9 mouse cellular contexts compared by ENCODE assay signal in the genomic region with DNA sequence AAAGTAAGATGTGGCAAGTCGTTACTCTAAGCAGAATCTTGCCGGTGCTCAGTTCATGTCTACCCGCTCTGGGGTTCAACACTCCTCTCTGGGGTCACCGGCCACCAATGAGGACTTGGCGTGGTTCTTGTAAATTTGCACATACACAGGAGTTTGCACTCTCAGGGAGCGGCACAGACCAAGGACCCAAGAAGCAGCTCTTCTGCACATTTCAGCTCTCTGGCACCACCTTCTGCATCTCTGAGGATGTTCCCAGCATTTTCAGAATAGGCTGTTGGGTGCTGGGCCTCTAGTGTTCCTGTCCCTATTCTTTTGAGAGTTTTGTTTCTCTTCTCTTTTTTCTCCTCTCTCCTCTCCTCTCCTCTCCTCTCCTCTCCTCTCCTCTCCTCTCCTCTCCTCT. TPM values are rescaled to one million over a fixed set of nuclear protein-coding genes. Genes with fewer than 3 reads are reported as not detected.
DNase-seq lines count a peak whose midpoint lies in the region; ATAC-seq lines count a peak whose summit lies in the region.
"Had no signal": no experiment of that assay in that cellular context is flagged by ENCODE, and none has a peak within 500 bp of the region (broad histone marks: within the 10 kb centered on the region; RNA-seq: fewer than 3 reads in every experiment).

No protein-coding gene starts in this region.

- no peaks in the 10 kb centered on the region for H3K4me1 ChIP-seq in forebrain, embryonic 11.5 days (replicated peaks; ENCODE audit: control insufficient read depth, insufficient read depth, low read length)
- H3K4me1 ChIP-seq in forebrain, embryonic 12.5 days = 0 out of 2 replicates have a peak, but pooled peaks cover 4% of the 10 kb centered on the region
- H3K4me1 ChIP-seq in intestine, embryonic 14.5 days (replicated peaks; ENCODE audit: control insufficient read depth, insufficient read depth, low read length) = no peaks in the 10 kb centered on the region

- no peaks in the 10 kb centered on the region for H3K36me3 ChIP-seq in forebrain, embryonic 11.5 days (ENCODE audit: control insufficient read depth, insufficient read depth, low read length)
- H3K36me3 ChIP-seq in forebrain, embryonic 12.5 days (replicated peaks) = no peaks in the 10 kb centered on the region
- no peaks in the 10 kb centered on the region for H3K36me3 ChIP-seq in intestine, embryonic 14.5 days (ENCODE audit: control insufficient read depth, insufficient read depth, low read length)
- H3K36me3 ChIP-seq: limb, embryonic 15.5 days had no signal

- H3K27ac ChIP-seq in forebrain, embryonic 11.5 days (ENCODE audit: low read depth, low read length) = no peak overlapping the region
- no peak overlapping the region for H3K27ac ChIP-seq in forebrain, embryonic 12.5 days
- H3K27ac ChIP-seq in intestine, embryonic 14.5 days (ENCODE audit: low read depth) = no peak overlapping the region
- H3K27ac ChIP-seq: limb, embryonic 15.5 days had no signal

- H3K9me3 ChIP-seq in forebrain, embryonic 11.5 days (ENCODE audit: control insufficient read depth, low read length) = no peaks in the 10 kb centered on the region
- no peaks in the 10 kb centered on the region for H3K9me3 ChIP-seq in forebrain, embryonic 12.5 days
- no peaks in the 10 kb centered on the region for H3K9me3 ChIP-seq in intestine, embryonic 14.5 days (ENCODE audit: control insufficient read depth, low read length)
- H3K9me3 ChIP-seq: limb, embryonic 15.5 days had no signal

- no peak overlapping the region for H3K4me2 ChIP-seq in forebrain, embryonic 11.5 days (ENCODE audit: low read depth, low read length, severe bottlenecking)
- H3K4me2 ChIP-seq in forebrain, embryonic 12.5 days = no peak overlapping the region
- H3K4me2 ChIP-seq in intestine, embryonic 14.5 days (ENCODE audit: low read length) = no peak overlapping the region
- H3K4me2 ChIP-seq: limb, embryonic 15.5 days had no signal

- WGBS in forebrain, embryonic 11.5 days = 29% methylated on average over 6 of the region's 6 CpGs
- 38% methylated on average over 6 of the region's 6 CpGs for WGBS in forebrain, embryonic 12.5 days
- WGBS in intestine, embryonic 14.5 days = 23% methylated on average over 6 of the region's 6 CpGs

- DNase-seq in forebrain, embryonic 11.5 days (ENCODE audit: low spot score) = peak; percentile 54
- peak; percentile 94 for DNase-seq in ES-CJ7 (ENCODE audit: low read depth, low spot score)
- peak; percentile 72 for DNase-seq in embryo, embryonic 10.5 days (ENCODE audit: low spot score)
- peak; percentile 64 for DNase-seq in intestine, embryonic 14.5 days (ENCODE audit: low spot score)
- peak; percentile 49 to 61 for DNase-seq in left cerebral cortex, adult 18-20 months (ENCODE audit: low spot score in 2 of 2)
- peak; percentile 26 for DNase-seq in ovary, postnatal 14 days (ENCODE audit: low spot score)
- DNase-seq in urinary bladder, postnatal 36 days (ENCODE audit: low spot score in 2 of 2) = peak; percentile 15 to 19

- no peak overlapping the region for H3K4me3 ChIP-seq in forebrain, embryonic 11.5 days (ENCODE audit: low read depth, low read length)
- no peak overlapping the region for H3K4me3 ChIP-seq in forebrain, embryonic 12.5 days (replicated peaks)
- no peak overlapping the region for H3K4me3 ChIP-seq in intestine, embryonic 14.5 days (ENCODE audit: low read depth, low read length)
- H3K4me3 ChIP-seq: limb, embryonic 15.5 days had no signal

- no peaks in the 10 kb centered on the region for H3K27me3 ChIP-seq in forebrain, embryonic 11.5 days (ENCODE audit: control insufficient read depth, insufficient read depth, low read length)
- H3K27me3 ChIP-seq in forebrain, embryonic 12.5 days = peaks cover 2% of the 10 kb centered on the region
- no peaks in the 10 kb centered on the region for H3K27me3 ChIP-seq in intestine, embryonic 14.5 days (replicated peaks; ENCODE audit: control insufficient read depth, insufficient read depth, low read length)
- H3K27me3 ChIP-seq: limb, embryonic 15.5 days had no signal

- no peak for ATAC-seq in forebrain, embryonic 11.5 days (replicated peaks; ENCODE audit: low FRiP score)
- no peak for ATAC-seq in forebrain, embryonic 12.5 days (ENCODE audit: low FRiP score)
- no peak for ATAC-seq in intestine, embryonic 14.5 days (replicated peaks; ENCODE audit: low FRiP score, low TSS enrichment, low read depth)

- no peak overlapping the region for H3K9ac ChIP-seq in forebrain, embryonic 11.5 days (ENCODE audit: low read length)
- no peak overlapping the region for H3K9ac ChIP-seq in forebrain, embryonic 12.5 days
- H3K9ac ChIP-seq in intestine, embryonic 14.5 days (ENCODE audit: low read length) = no peak overlapping the region
- H3K9ac ChIP-seq: limb, embryonic 15.5 days had no signal

RNA-seq across cellular contexts. Expression of a gene that starts 6.8 kb away (rescaled TPM):
- not detected in 2 replicates for polyA plus RNA-seq in forebrain, embryonic 11.5 days (2014; fragmentation: Nextera tagmentation; extraction: Ambion mirVana)
- 0.22 and 0.41 TPM in 2 replicates for polyA plus RNA-seq in forebrain, embryonic 12.5 days (2016; fragmentation: Nextera tagmentation; extraction: Ambion mirVana)
- polyA plus RNA-seq in intestine, embryonic 14.5 days (2014; fragmentation: Nextera tagmentation; extraction: Ambion mirVana) = 0.47 and 0.58 TPM in 2 replicates
- total RNA-seq in left cerebral cortex, adult 18-20 months (2021) = 1 to 10 TPM; 1.1 to 1.2 TPM

RNA-seq across cellular contexts. Expression of a gene that starts 7.0 kb away (rescaled TPM):
- not detected in 2 replicates for polyA plus RNA-seq in forebrain, embryonic 11.5 days (2014; fragmentation: Nextera tagmentation; extraction: Ambion mirVana)
- polyA plus RNA-seq in forebrain, embryonic 12.5 days (2016; fragmentation: Nextera tagmentation; extraction: Ambion mirVana) = 0.28 TPM in 1 of 2 replicates, not detected in the other
- not detected in 2 replicates for polyA plus RNA-seq in intestine, embryonic 14.5 days (2014; fragmentation: Nextera tagmentation; extraction: Ambion mirVana)
- not detected for total RNA-seq in left cerebral cortex, adult 18-20 months (2021)

Comparison
In these comparisons a context has a peak if more than half of its experiments do, and no peak if none do; other contexts are left out.
1. DNase-seq: peak in every context shown above with its lines; median percentile 94 in ES-CJ7; 72 in embryo, embryonic 10.5 days; 64 in intestine, embryonic 14.5 days; 55 in left cerebral cortex, adult 18-20 months; 54 in forebrain, embryonic 11.5 days; 26 in ovary, postnatal 14 days; 17 in urinary bladder, postnatal 36 days.